Mouse (Mus musculus): ENCODE data around the gene Wipi1. TPM values are rescaled to one million over a fixed set of nuclear protein-coding genes. Genes with fewer than 3 reads are reported as not detected.
A peak's percentile ranks its signal among the peaks of the same experiment; 100 is the strongest.
"Not testable (repeated sequence)": the region's sequence is repeated elsewhere in the genome, so short reads cannot be mapped to it uniquely, and the experiment has no call there.

The Wipi1 gene
- polyA plus RNA-seq, 1 experiment, result 26.9 TPM

GRCm38 (mm10) chr11:109623238-109623637, 11.5 kb upstream of the Wipi1 start:
- Histone ChIP-seq H3K27me3 (ENCODE audit: control insufficient read depth, insufficient read depth, low read length, poor library complexity, severe bottlenecking) (no peaks in the 10 kb centered on the region), H3K9me3 (replicated peaks; ENCODE audit: control insufficient read depth, insufficient read depth, low read length, poor library complexity, severe bottlenecking) (no peaks in the 10 kb centered on the region), H3K9ac (ENCODE audit: low read depth, poor library complexity, severe bottlenecking) (no peak overlapping the region), H3K36me3 (ENCODE audit: control insufficient read depth, insufficient read depth, low read length, poor library complexity, severe bottlenecking) (no peaks in the 10 kb centered on the region), H3K4me1 (ENCODE audit: control insufficient read depth, insufficient read depth, low read length) (no peaks in the 10 kb centered on the region), H3K4me3 (ENCODE audit: low read depth, low read length) (no peak overlapping the region), H3K27ac (ENCODE audit: insufficient read depth, low read length) (no peak overlapping the region)
- TF ChIP-seq POLR2A (IDR thresholded peaks at IDR 0.05; ENCODE audit: insufficient read depth, low read length), result no peak
- TF ChIP-seq EP300 (IDR thresholded peaks at IDR 0.05; ENCODE audit: insufficient read depth, low read depth, low read length), result no peak
- no peak for TF ChIP-seq CTCF (IDR thresholded peaks at IDR 0.05; ENCODE audit: low read depth, low read length)

GRCm38 (mm10) chr11:109622518-109623037, 10.8 kb upstream of the Wipi1 start:
- no peak for TF ChIP-seq CTCF (IDR thresholded peaks at IDR 0.05; ENCODE audit: low read depth, low read length)
- Histone ChIP-seq H3K4me1 (ENCODE audit: control insufficient read depth, insufficient read depth, low read length) (no peaks in the 10 kb centered on the region), H3K27ac (ENCODE audit: insufficient read depth, low read length) (no peak overlapping the region), H3K9ac (ENCODE audit: low read depth, poor library complexity, severe bottlenecking) (no peak overlapping the region), H3K4me3 (ENCODE audit: low read depth, low read length) (no peak overlapping the region), H3K36me3 (ENCODE audit: control insufficient read depth, insufficient read depth, low read length, poor library complexity, severe bottlenecking) (no peaks in the 10 kb centered on the region), H3K9me3 (replicated peaks; ENCODE audit: control insufficient read depth, insufficient read depth, low read length, poor library complexity, severe bottlenecking) (no peaks in the 10 kb centered on the region), H3K27me3 (ENCODE audit: control insufficient read depth, insufficient read depth, low read length, poor library complexity, severe bottlenecking) (no peaks in the 10 kb centered on the region)

- Histone ChIP-seq H3K27me3 (ENCODE audit: control insufficient read depth, insufficient read depth, low read length, poor library complexity, severe bottlenecking) (no peaks in the 10 kb centered on the region), H3K36me3 (ENCODE audit: control insufficient read depth, insufficient read depth, low read length, poor library complexity, severe bottlenecking) (no peaks in the 10 kb centered on the region), H3K4me3 (ENCODE audit: low read depth, low read length) (no peak overlapping the region), H3K27ac (ENCODE audit: insufficient read depth, low read length) (no peak overlapping the region), H3K4me1 (ENCODE audit: control insufficient read depth, insufficient read depth, low read length) (no peaks in the 10 kb centered on the region), H3K9ac (ENCODE audit: low read depth, poor library complexity, severe bottlenecking) (no peak overlapping the region), H3K9me3 (replicated peaks; ENCODE audit: control insufficient read depth, insufficient read depth, low read length, poor library complexity, severe bottlenecking) (no peaks in the 10 kb centered on the region)
- TF ChIP-seq POLR2A (IDR thresholded peaks at IDR 0.05; ENCODE audit: insufficient read depth, low read length), result no peak
- TF ChIP-seq EP300 (IDR thresholded peaks at IDR 0.05; ENCODE audit: insufficient read depth, low read depth, low read length), result no peak
- peak; percentile 34 for TF ChIP-seq CTCF (IDR thresholded peaks at IDR 0.05; ENCODE audit: low read depth, low read length)
These were observed 9.4 kb upstream of the Wipi1 start for GRCm38 (mm10) chr11:109621183-109621582.

- no peak for TF ChIP-seq EP300 (IDR thresholded peaks at IDR 0.05; ENCODE audit: insufficient read depth, low read depth, low read length)
- no peak for TF ChIP-seq POLR2A (IDR thresholded peaks at IDR 0.05; ENCODE audit: insufficient read depth, low read length)
- no peak for TF ChIP-seq CTCF (IDR thresholded peaks at IDR 0.05; ENCODE audit: low read depth, low read length)
- H3K27me3 ChIP-seq (ENCODE audit: control insufficient read depth, insufficient read depth, low read length, poor library complexity, severe bottlenecking), result no peaks in the 10 kb centered on the region
- H3K4me1 ChIP-seq (ENCODE audit: control insufficient read depth, insufficient read depth, low read length), result no peaks in the 10 kb centered on the region
- no peaks in the 10 kb centered on the region for H3K36me3 ChIP-seq (ENCODE audit: control insufficient read depth, insufficient read depth, low read length, poor library complexity, severe bottlenecking)
- no peak overlapping the region for H3K4me3 ChIP-seq (ENCODE audit: low read depth, low read length)
- H3K27ac ChIP-seq (ENCODE audit: insufficient read depth, low read length), result no peak overlapping the region
- H3K9me3 ChIP-seq (replicated peaks; ENCODE audit: control insufficient read depth, insufficient read depth, low read length, poor library complexity, severe bottlenecking), result no peaks in the 10 kb centered on the region
- H3K9ac ChIP-seq (ENCODE audit: low read depth, poor library complexity, severe bottlenecking), result no peak overlapping the region
These were observed 8.6 kb upstream of the Wipi1 start for GRCm38 (mm10) chr11:109620356-109620755.

- not testable (repeated sequence) for H3K27me3 ChIP-seq (ENCODE audit: control insufficient read depth, insufficient read depth, low read length, poor library complexity, severe bottlenecking); H3K4me1 ChIP-seq (ENCODE audit: control insufficient read depth, insufficient read depth, low read length); H3K36me3 ChIP-seq (ENCODE audit: control insufficient read depth, insufficient read depth, low read length, poor library complexity, severe bottlenecking); H3K9me3 ChIP-seq (replicated peaks; ENCODE audit: control insufficient read depth, insufficient read depth, low read length, poor library complexity, severe bottlenecking); H3K4me3 ChIP-seq (ENCODE audit: low read depth, low read length); H3K27ac ChIP-seq (ENCODE audit: insufficient read depth, low read length); H3K9ac ChIP-seq (ENCODE audit: low read depth, poor library complexity, severe bottlenecking)
- TF ChIP-seq CTCF (IDR thresholded peaks at IDR 0.05; ENCODE audit: low read depth, low read length), result peak; percentile 18
These were observed 7.3 kb upstream of the Wipi1 start for GRCm38 (mm10) chr11:109619055-109619454.

- Histone ChIP-seq H3K4me3 (ENCODE audit: low read depth, low read length) (no peak overlapping the region), H3K9me3 (replicated peaks; ENCODE audit: control insufficient read depth, insufficient read depth, low read length, poor library complexity, severe bottlenecking) (no peaks in the 10 kb centered on the region), H3K36me3 (ENCODE audit: control insufficient read depth, insufficient read depth, low read length, poor library complexity, severe bottlenecking) (no peaks in the 10 kb centered on the region), H3K4me1 (ENCODE audit: control insufficient read depth, insufficient read depth, low read length) (no peaks in the 10 kb centered on the region), H3K27ac (ENCODE audit: insufficient read depth, low read length) (no peak overlapping the region), H3K27me3 (ENCODE audit: control insufficient read depth, insufficient read depth, low read length, poor library complexity, severe bottlenecking) (no peaks in the 10 kb centered on the region), H3K9ac (ENCODE audit: low read depth, poor library complexity, severe bottlenecking) (no peak overlapping the region)
- TF ChIP-seq CTCF (IDR thresholded peaks at IDR 0.05; ENCODE audit: low read depth, low read length) (no peak), POLR2A (IDR thresholded peaks at IDR 0.05; ENCODE audit: insufficient read depth, low read length) (no peak), EP300 (IDR thresholded peaks at IDR 0.05; ENCODE audit: insufficient read depth, low read depth, low read length) (no peak)
These were observed 5.0 kb upstream of the Wipi1 start for GRCm38 (mm10) chr11:109616766-109617165.
